Mouse (Mus musculus) E14TG2a.4 (cell line): ENCODE results near the gene Castor2.

Source experiments
- CTCF ChIP-seq: conservative IDR thresholded peaks from 2 replicates; pipeline ENCODE4 v1.5.1; 2014; ENCODE audit warnings: low read length
- POU5F1 ChIP-seq: IDR thresholded peaks from 2 replicates; pipeline ENCODE4 v1.6.1; 2014; ENCODE audit warnings: low read length, borderline replicate concordance

DNA sequence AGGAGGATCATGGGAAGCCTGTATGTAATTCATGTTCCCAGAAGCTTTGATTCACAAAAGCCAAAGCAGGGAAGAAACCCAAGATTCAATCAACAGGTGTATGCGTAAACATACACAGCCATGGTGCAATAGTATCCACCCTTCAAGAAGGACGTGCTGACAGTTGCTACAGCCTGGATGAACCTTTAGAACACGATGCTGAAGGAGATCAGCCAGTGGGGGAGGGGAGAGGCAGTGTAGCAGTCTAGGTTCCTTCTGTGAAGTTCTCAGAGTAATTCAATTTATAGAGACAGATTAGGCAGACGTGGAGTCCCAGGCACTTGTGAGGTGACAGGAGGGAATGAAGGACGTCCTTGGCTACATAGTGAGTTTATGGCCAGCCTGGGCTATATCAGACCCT, 15.5 kb downstream of the Castor2 start:
- TF ChIP-seq CTCF (no peak), POU5F1 (no peak)
